Mouse (Mus musculus) kidney, adult 2 months (tissue): ENCODE results near the gene Nme6. TPM values are rescaled to one million over a fixed set of nuclear protein-coding genes. Genes with fewer than 3 reads are reported as not detected.
A peak's percentile ranks its signal among the peaks of the same experiment; 100 is the strongest.

Experiments used
- DNase-seq: peaks from one replicate; pipeline ENCODE4 v3.0.0; 2021
- H3K27ac ChIP-seq: fragments of 200-500 bp; 2 replicates; pipeline ENCODE4 v1.5.1; 2012; ENCODE audit warnings: low read depth, low read length, control low read depth, inconsistent platforms; ENCODE audit not compliant: insufficient read depth
- H3K27me3 ChIP-seq: fragments of 200-500 bp; replicated peaks from 2 replicates; pipeline ENCODE4 v1.6.1; 2012; ENCODE audit warnings: mild to moderate bottlenecking, moderate library complexity, low read length, inconsistent platforms; ENCODE audit not compliant: control insufficient read depth, insufficient read depth
- H3K36me3 ChIP-seq: fragments of 200-500 bp; 2 replicates; pipeline ENCODE4 v1.6.1; 2012; ENCODE audit warnings: mild to moderate bottlenecking, moderate library complexity, low read length, inconsistent platforms; ENCODE audit not compliant: control insufficient read depth, insufficient read depth
- H3K4me1 ChIP-seq: fragments of 200-500 bp; 2 replicates; pipeline ENCODE4 v1.6.1; 2011; ENCODE audit warnings: low read length; ENCODE audit not compliant: control insufficient read depth, insufficient read depth
- H3K4me3 ChIP-seq: fragments of 200-500 bp; 2 replicates; pipeline ENCODE4 v1.5.1; 2011; ENCODE audit warnings: mild to moderate bottlenecking, low read depth, low read length, control low read depth; ENCODE audit not compliant: insufficient read depth
- CTCF ChIP-seq: fragments of 200-500 bp; conservative IDR thresholded peaks from 2 replicates; pipeline ENCODE4 v1.5.1; 2011; ENCODE audit warnings: low read depth, mild to moderate bottlenecking, control low read depth, low read length, moderate library complexity, mixed read lengths; ENCODE audit not compliant: insufficient read depth, insufficient read length
- POLR2A ChIP-seq: fragments of 200-500 bp; IDR thresholded peaks from one replicate; pipeline ENCODE4 v1.6.1; 2011; ENCODE audit warnings: low read depth, low read length, control low read depth
- WGBS: fragments of 180-500 bp; shearing (Covaris S2); methylation state at CpG from one replicate; pipeline ENCODE4 v1.1.7; 2018; 5-methylcytosine and 5-hydroxymethylcytosine counted together
- polyA plus RNA-seq: library from polyadenylated mRNA; depleted of rRNA; stranded (reverse); fragments of >200 nt; gene quantifications from 2 replicates; pipeline ENCODE4 v1.2.3, GENCODE M21; 2012

The Nme6 gene
- polyA plus RNA-seq, 1 experiment: 38.6 TPM

DNA sequence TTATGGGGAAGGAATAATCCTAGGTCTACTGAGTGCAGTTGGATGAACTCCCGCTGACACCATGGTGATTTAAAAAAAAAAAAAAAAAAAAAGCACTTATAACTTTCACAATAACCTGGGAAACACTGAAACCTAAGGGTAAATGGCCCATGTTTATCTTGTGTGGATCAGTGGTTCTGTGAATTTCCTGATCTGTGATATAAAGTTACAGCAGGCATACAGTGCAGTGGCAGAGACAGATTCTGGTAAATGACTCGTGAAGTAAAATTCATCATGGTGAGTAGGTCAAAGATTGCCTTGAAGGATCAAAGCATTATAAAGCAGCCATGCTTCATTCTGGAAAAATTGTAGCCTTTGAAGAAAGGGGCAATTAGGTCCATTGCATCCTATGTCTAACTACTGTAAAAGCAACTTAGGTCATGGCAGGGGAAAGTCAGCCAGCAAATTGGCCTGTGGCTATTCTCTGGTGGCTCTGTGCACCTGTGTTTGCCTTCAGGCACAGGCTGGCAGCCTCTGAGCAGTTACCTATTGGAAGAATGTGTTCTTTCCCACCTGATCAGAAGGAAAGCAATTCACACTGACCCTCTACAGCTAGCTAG is 25.8 kb upstream of the Nme6 start:
- Histone ChIP-seq H3K36me3 (no peaks in the 10 kb centered on the region), H3K4me1 (no peaks in the 10 kb centered on the region; the same call in 1 of the 2 replicates), H3K27ac (no peak overlapping the region), H3K4me3 (no peak overlapping the region), H3K27me3 (no peaks in the 10 kb centered on the region)
- TF ChIP-seq POLR2A (no peak), CTCF (no peak)
- DNase-seq: peak; percentile 3
- WGBS: 45% methylated on average over 2 of the region's 2 CpGs

- no peak overlapping the region for H3K27ac ChIP-seq
- WGBS: 13% methylated on average over 3 of the region's 3 CpGs
Measured at GRCm38 (mm10) chr9:109807898-109808297, 24.7 kb upstream of the Nme6 start.

GRCm38 (mm10) chr9:109811980-109812379 is 20.6 kb upstream of the Nme6 start, which contains the start of gene Spink8:
TSS of gene Spink8 (plus strand) at chr9:109812280.
- 59% methylated on average over 1 of the region's 1 CpGs for WGBS
- no peak for TF ChIP-seq CTCF
- TF ChIP-seq POLR2A: no peak

More at GRCm38 (mm10) chr9:109807898-109808297, 24.7 kb upstream of the Nme6 start:
- Histone ChIP-seq H3K36me3 (no peaks in the 10 kb centered on the region), H3K4me3 (no peak overlapping the region), H3K27me3 (no peaks in the 10 kb centered on the region), H3K4me1 (no peaks in the 10 kb centered on the region; the same call in 1 of the 2 replicates)
- DNase-seq: no peak
- no peak for TF ChIP-seq CTCF
- TF ChIP-seq POLR2A: no peak

DNA sequence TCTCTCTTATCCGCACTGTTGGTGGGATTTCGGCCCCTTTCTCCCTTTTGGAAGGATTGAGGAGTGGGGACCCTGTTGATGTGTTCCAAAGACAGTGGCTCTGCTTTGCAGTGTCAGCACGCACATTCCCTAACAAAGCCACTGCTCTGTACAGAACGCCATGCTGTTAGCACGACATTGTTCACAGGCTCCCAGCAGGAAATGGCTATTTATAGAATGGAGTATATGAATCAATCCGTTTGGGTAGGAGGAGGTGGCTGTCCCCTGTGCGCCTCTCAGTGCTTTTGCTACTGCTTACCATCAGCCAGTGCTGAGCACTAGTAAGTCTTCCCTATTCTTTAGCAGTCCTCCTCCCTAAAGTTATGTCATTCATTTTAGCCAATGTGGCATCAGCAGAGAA is 19.1 kb upstream of the Nme6 start:
- H3K27me3 ChIP-seq: no peaks in the 10 kb centered on the region
- TF ChIP-seq CTCF (no peak), POLR2A (no peak)
- WGBS: 51% methylated on average over 7 of the region's 7 CpGs

More at GRCm38 (mm10) chr9:109811980-109812379, 20.6 kb upstream of the Nme6 start, which contains the start of gene Spink8:
- no peak for DNase-seq
- no peaks in the 10 kb centered on the region for H3K4me1 ChIP-seq
- H3K27me3 ChIP-seq: no peaks in the 10 kb centered on the region
- no peaks in the 10 kb centered on the region for H3K36me3 ChIP-seq
- H3K27ac ChIP-seq: no peak within 1 kb of the TSS
- no peak within 1 kb of the TSS for H3K4me3 ChIP-seq

DNA sequence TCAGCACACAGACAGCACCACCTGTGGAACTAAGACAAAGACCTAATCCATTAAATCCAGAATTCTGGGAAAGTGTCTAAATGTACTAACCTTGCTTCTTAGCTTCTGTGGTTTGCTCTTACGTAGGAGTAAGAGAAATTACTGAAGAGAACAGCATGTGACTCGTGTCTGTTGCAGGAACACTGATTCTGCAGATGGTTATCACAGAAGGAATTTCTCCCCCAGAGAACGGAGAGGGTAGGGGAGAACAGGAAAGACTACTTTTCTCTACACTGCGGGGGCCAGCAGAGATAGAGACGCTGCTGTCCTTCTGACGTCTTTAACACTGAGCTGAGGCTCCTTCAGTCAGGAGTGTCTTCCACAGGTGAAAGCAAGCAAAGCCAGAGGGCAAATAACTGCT is 16.2 kb upstream of the Nme6 start:
- Histone ChIP-seq H3K4me1 (no peaks in the 10 kb centered on the region), H3K27ac (0 out of 2 replicates have a peak overlapping the region, but pooled peaks have one; percentile 12), H3K4me3 (no peak overlapping the region), H3K36me3 (no peaks in the 10 kb centered on the region), H3K27me3 (no peaks in the 10 kb centered on the region)
- TF ChIP-seq POLR2A (no peak), CTCF (no peak)
- WGBS: 54% methylated on average over 6 of the region's 6 CpGs
- no peak for DNase-seq

More for the DNA sequence above, 19.1 kb upstream of the Nme6 start:
- Histone ChIP-seq H3K4me3 (no peak overlapping the region), H3K36me3 (no peaks in the 10 kb centered on the region), H3K27ac (no peak overlapping the region), H3K4me1 (no peaks in the 10 kb centered on the region)
- DNase-seq: no peak

GRCm38 (mm10) chr9:109825739-109826138 is 6.8 kb upstream of the Nme6 start:
- Histone ChIP-seq H3K27ac (no peak overlapping the region), H3K36me3 (no peaks in the 10 kb centered on the region)
- WGBS: 50% methylated on average over 4 of the region's 4 CpGs

DNA sequence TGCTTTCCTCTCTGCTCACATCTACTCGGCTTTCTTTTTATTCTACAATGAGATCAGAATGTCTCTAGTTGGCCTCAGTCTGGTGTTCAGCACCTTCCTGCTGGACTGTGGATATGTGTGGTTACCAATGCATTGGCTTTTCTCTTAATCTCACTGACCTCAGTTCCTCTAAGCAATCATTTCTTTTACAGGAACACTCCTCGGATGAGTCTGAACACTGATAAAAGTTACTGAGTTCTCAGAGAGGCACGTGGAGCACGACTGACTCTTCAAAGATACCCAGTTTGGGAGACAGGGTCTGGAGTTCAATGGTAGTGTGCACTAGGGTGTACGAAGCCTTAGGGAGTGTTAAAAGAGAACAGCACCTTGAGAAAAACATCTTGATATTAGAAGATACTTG is 6.4 kb upstream of the Nme6 start:
- no peak for DNase-seq
- no peak for TF ChIP-seq POLR2A
- TF ChIP-seq CTCF: no peak
- no peaks in the 10 kb centered on the region for H3K27me3 ChIP-seq
- H3K27ac ChIP-seq: no peak overlapping the region
- no peaks in the 10 kb centered on the region for H3K4me1 ChIP-seq
- WGBS: 69% methylated on average over 5 of the region's 5 CpGs
- no peak overlapping the region for H3K4me3 ChIP-seq
- H3K36me3 ChIP-seq: no peaks in the 10 kb centered on the region

More at GRCm38 (mm10) chr9:109825739-109826138, 6.8 kb upstream of the Nme6 start:
- H3K27me3 ChIP-seq: no peaks in the 10 kb centered on the region
- TF ChIP-seq CTCF (no peak), POLR2A (no peak)
- no peak overlapping the region for H3K4me3 ChIP-seq
- DNase-seq: no peak
- no peaks in the 10 kb centered on the region for H3K4me1 ChIP-seq
